Mouse (Mus musculus) lung, postnatal 0 days (tissue): ENCODE results near the gene Cabp5. TPM values are rescaled to one million over a fixed set of nuclear protein-coding genes. Genes with fewer than 3 reads are reported as not detected.
"Not testable (repeated sequence)": the region's sequence is repeated elsewhere in the genome, so short reads cannot be mapped to it uniquely, and the experiment has no call there.

Source experiments
- ATAC-seq: fragments of 200-750 bp; cut with Nextera tagmentation; 2 replicates; pipeline ENCODE4 v1.8.0; 2017; ENCODE audit warnings: moderate library complexity
- DNase-seq: peaks from one replicate; pipeline ENCODE4 v3.0.0-alpha.2; 2016; ENCODE audit warnings: low spot score
- H3K27ac ChIP-seq: fragments of 300-500 bp; sonication (generic); 2 replicates; pipeline ENCODE4 v1.5.1; 2014; ENCODE audit warnings: antibody characterized with exemption, mild to moderate bottlenecking, low read length, mixed read lengths
- H3K27me3 ChIP-seq: fragments of 300-500 bp; sonication (generic); replicated peaks from 2 replicates; pipeline ENCODE4 v1.6.1; 2014; ENCODE audit warnings: low read length, mixed read lengths; ENCODE audit not compliant: insufficient read depth
- H3K36me3 ChIP-seq: fragments of 300-500 bp; sonication (generic); 2 replicates; pipeline ENCODE4 v1.6.1; 2014; ENCODE audit warnings: low read length, mixed read lengths; ENCODE audit not compliant: insufficient read depth
- H3K4me1 ChIP-seq: fragments of 300-500 bp; sonication (generic); 2 replicates; pipeline ENCODE4 v1.6.1; 2014; ENCODE audit warnings: antibody characterized with exemption, low read depth, low read length, mixed read lengths; ENCODE audit not compliant: insufficient read depth
- H3K4me2 ChIP-seq: fragments of 300-500 bp; sonication (generic); replicated peaks from 2 replicates; pipeline ENCODE4 v1.6.1; 2014; ENCODE audit warnings: low read depth, mild to moderate bottlenecking, low read length, moderate library complexity, mixed read lengths
- H3K4me3 ChIP-seq: fragments of 300-500 bp; sonication (generic); 2 replicates; pipeline ENCODE4 v1.5.1; 2014; ENCODE audit warnings: low read depth, low read length
- H3K9ac ChIP-seq: fragments of 300-500 bp; sonication (generic); replicated peaks from 2 replicates; pipeline ENCODE4 v1.6.1; 2014; ENCODE audit warnings: low read depth, mild to moderate bottlenecking
- H3K9me3 ChIP-seq: fragments of 300-500 bp; sonication (generic); 2 replicates; pipeline ENCODE4 v1.6.1; 2016; ENCODE audit warnings: low read length, mixed read lengths
- CTCF ChIP-seq: IDR thresholded peaks from 2 replicates; pipeline ENCODE4 v1.5.1; 2016; ENCODE audit warnings: antibody characterized with exemption, mild to moderate bottlenecking
- EP300 ChIP-seq: IDR thresholded peaks from 2 replicates; pipeline ENCODE4 v1.6.1; 2016; ENCODE audit warnings: antibody characterized with exemption, mild to moderate bottlenecking, control low read depth
- WGBS: fragments of 180-500 bp; shearing (Covaris S2); extraction: QIAGEN DNeasy Blood & Tissue Kit; methylation state at CpG from one replicate; pipeline ENCODE4 v1.1.7; 2014; 5-methylcytosine and 5-hydroxymethylcytosine counted together
- polyA plus RNA-seq: library from polyadenylated mRNA; unstranded; fragments of >200 nt; fragmentation: Nextera tagmentation; extraction: Ambion mirVana; gene quantifications from 2 replicates; pipeline ENCODE4 v1.2.1, GENCODE M21; 2015

The Cabp5 gene
- polyA plus RNA-seq, result not detected in 2 replicates

GRCm38 (mm10) chr7:13397832-13398231 is at the start of gene Cabp5:
Cabp5 (plus strand) TSS chr7:13398132.
- TF ChIP-seq EP300 (no peak), CTCF (no peak)
- no peak within 1 kb of the TSS for H3K27ac ChIP-seq

GRCm38 (mm10) chr7:13355943-13356342 is 42.0 kb upstream of the Cabp5 start:
- H3K4me1 ChIP-seq, result no peaks in the 10 kb centered on the region
- no peak overlapping the region for H3K4me3 ChIP-seq
- no peaks in the 10 kb centered on the region for H3K9me3 ChIP-seq
- DNase-seq, result no peak
- no peak overlapping the region for H3K27ac ChIP-seq
- H3K27me3 ChIP-seq, result no peaks in the 10 kb centered on the region
- no peak overlapping the region for H3K4me2 ChIP-seq
- no peak overlapping the region for H3K9ac ChIP-seq
- no peaks in the 10 kb centered on the region for H3K36me3 ChIP-seq
- TF ChIP-seq CTCF, result no peak
- no peak for ATAC-seq

More at GRCm38 (mm10) chr7:13397832-13398231, at the start of gene Cabp5:
- Histone ChIP-seq H3K4me1 (no peaks in the 10 kb centered on the region), H3K9ac (no peak within 1 kb of the TSS), H3K27me3 (no peaks in the 10 kb centered on the region), H3K4me2 (no peak within 1 kb of the TSS), H3K36me3 (no peaks in the 10 kb centered on the region), H3K9me3 (no peaks in the 10 kb centered on the region), H3K4me3 (no peak within 1 kb of the TSS)
- DNase-seq (no peak), ATAC-seq (no peak)
- 59% methylated on average over 1 of the region's 1 CpGs for WGBS

GRCm38 (mm10) chr7:13380588-13380987 is 17.3 kb upstream of the Cabp5 start:
- no peak for TF ChIP-seq CTCF
- TF ChIP-seq EP300, result no peak
- Histone ChIP-seq H3K36me3 (no peaks in the 10 kb centered on the region), H3K27ac (no peak overlapping the region), H3K27me3 (no peaks in the 10 kb centered on the region), H3K4me1 (no peaks in the 10 kb centered on the region), H3K9me3 (no peaks in the 10 kb centered on the region), H3K9ac (no peak overlapping the region), H3K4me2 (no peak overlapping the region), H3K4me3 (no peak overlapping the region)
- ATAC-seq, result no peak
- no peak for DNase-seq
- WGBS, result 72% methylated on average over 2 of the region's 2 CpGs

GRCm38 (mm10) chr7:13450541-13450940 is 52.6 kb downstream of the Cabp5 start, which contains the start of gene Bsph1:
Bsph1 (plus strand) TSS chr7:13450841.
- H3K4me2 ChIP-seq, H3K9ac ChIP-seq, ATAC-seq, H3K36me3 ChIP-seq, H3K4me1 ChIP-seq, H3K27ac ChIP-seq, H3K4me3 ChIP-seq, DNase-seq, H3K27me3 ChIP-seq, H3K9me3 ChIP-seq: not testable (repeated sequence)
- no CpG with 5 or more reads among the region's 1 CpGs for WGBS

Other genes with a start within 250 kb of the Cabp5 start
- not detected in 2 replicates for gene Vmn1r88, start 238.6 kb upstream of the Cabp5 start, polyA plus RNA-seq
- not detected in 2 replicates for gene Vmn1r89, start 185.1 kb upstream of the Cabp5 start, polyA plus RNA-seq
- 16.5 and 20.2 TPM in 2 replicates for gene Lig1, start 120.8 kb upstream of the Cabp5 start, polyA plus RNA-seq
- 4.7 and 5.5 TPM in 2 replicates for gene Zswim9, start 119.4 kb upstream of the Cabp5 start, polyA plus RNA-seq
- gene Pla2g4c, start 73.5 kb upstream of the Cabp5 start, polyA plus RNA-seq, result 1.2 and 1.5 TPM in 2 replicates
- not detected in 2 replicates for gene Bsph1, start 52.7 kb downstream of the Cabp5 start, polyA plus RNA-seq
- gene Bsph2, start 172.9 kb downstream of the Cabp5 start, polyA plus RNA-seq, result not detected in 2 replicates
- not detected in 2 replicates for gene Sult2a5, start 225.8 kb downstream of the Cabp5 start, polyA plus RNA-seq